Mouse (Mus musculus) neural tube, embryonic 15.5 days (tissue): ENCODE data around the gene Mef2c. TPM values are rescaled to one million over a fixed set of nuclear protein-coding genes. Genes with fewer than 3 reads are reported as not detected.

Source experiments
- ATAC-seq: fragments of 200-750 bp; cut with Nextera tagmentation; 2 replicates; pipeline ENCODE4 v1.8.0; 2017; ENCODE audit warnings: mild to moderate bottlenecking, moderate TSS enrichment, moderate library complexity; ENCODE audit not compliant: low FRiP score
- H3K27ac ChIP-seq: fragments of 300-500 bp; sonication (generic); replicated peaks from 2 replicates; pipeline ENCODE4 v1.5.1; 2015; ENCODE audit warnings: mild to moderate bottlenecking, inconsistent platforms
- H3K27me3 ChIP-seq: fragments of 300-500 bp; sonication (generic); replicated peaks from 2 replicates; pipeline ENCODE4 v1.6.1; 2015; ENCODE audit warnings: inconsistent platforms
- H3K36me3 ChIP-seq: fragments of 300-500 bp; sonication (generic); 2 replicates; pipeline ENCODE4 v1.6.1; 2015; ENCODE audit warnings: inconsistent platforms
- H3K4me1 ChIP-seq: fragments of 300-500 bp; sonication (generic); 2 replicates; pipeline ENCODE4 v1.6.1; 2015; ENCODE audit warnings: inconsistent platforms
- H3K4me2 ChIP-seq: fragments of 300-500 bp; sonication (generic); 2 replicates; pipeline ENCODE4 v1.6.1; 2015; ENCODE audit warnings: inconsistent platforms, mild to moderate bottlenecking, moderate library complexity
- H3K4me3 ChIP-seq: fragments of 300-500 bp; sonication (generic); replicated peaks from 2 replicates; pipeline ENCODE4 v1.5.1; 2015; ENCODE audit warnings: mild to moderate bottlenecking, inconsistent platforms
- H3K9ac ChIP-seq: fragments of 300-500 bp; sonication (generic); replicated peaks from 2 replicates; pipeline ENCODE4 v1.6.1; 2015; ENCODE audit warnings: mild to moderate bottlenecking, inconsistent platforms
- H3K9me3 ChIP-seq: fragments of 300-500 bp; sonication (generic); replicated peaks from 2 replicates; pipeline ENCODE4 v1.6.1; 2016; ENCODE audit warnings: inconsistent platforms
- WGBS: fragments of 180-500 bp; shearing (Covaris S2); methylation state at CpG from one replicate; pipeline ENCODE4 v1.1.7; 2015; ENCODE audit warnings: mixed read lengths; 5-methylcytosine and 5-hydroxymethylcytosine counted together
- polyA plus RNA-seq: library from polyadenylated mRNA; unstranded; fragments of >200 nt; fragmentation: Nextera tagmentation; extraction: Ambion mirVana; gene quantifications from 2 replicates; pipeline ENCODE4 v1.2.1, GENCODE M21; 2015

The Mef2c gene
- polyA plus RNA-seq, 1 experiment from 2014 or later, result 29.7 TPM

DNA sequence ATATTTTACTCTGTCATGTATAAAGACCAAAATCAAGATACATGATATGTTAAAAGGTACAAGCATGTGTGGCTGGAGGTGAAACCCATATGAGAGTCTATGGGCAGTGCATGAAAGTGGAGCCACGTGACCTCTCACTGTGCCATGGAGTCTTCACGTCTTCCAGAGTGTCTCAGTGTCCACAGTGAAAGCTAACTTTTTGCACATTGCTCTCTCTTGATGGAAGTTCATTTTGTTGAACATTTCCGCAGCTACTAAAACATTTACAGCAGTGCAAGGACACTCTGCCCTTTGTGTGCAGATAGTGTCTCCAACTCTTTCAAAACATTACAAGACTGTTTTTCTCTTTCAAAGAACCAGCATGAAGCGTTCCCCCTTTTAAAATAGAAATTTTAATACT, 123.6 kb downstream of the Mef2c start:
- Histone ChIP-seq H3K4me2 (no peak overlapping the region), H3K9me3 (no peaks in the 10 kb centered on the region), H3K27ac (no peak overlapping the region), H3K27me3 (no peaks in the 10 kb centered on the region), H3K4me3 (no peak overlapping the region), H3K9ac (no peak overlapping the region), H3K36me3 (no peaks in the 10 kb centered on the region), H3K4me1 (no peaks in the 10 kb centered on the region)
- WGBS, result 91% methylated on average over 4 of the region's 4 CpGs
- no peak for ATAC-seq

GRCm38 (mm10) chr13:83628139-83628538, 124.3 kb downstream of the Mef2c start:
- WGBS, result 89% methylated on average over 3 of the region's 3 CpGs
- no peak overlapping the region for H3K9ac ChIP-seq
- no peak for ATAC-seq

GRCm38 (mm10) chr13:83633155-83633554, 129.3 kb downstream of the Mef2c start:
- Histone ChIP-seq H3K27me3 (no peaks in the 10 kb centered on the region), H3K9ac (no peak overlapping the region), H3K4me1 (no peaks in the 10 kb centered on the region), H3K27ac (no peak overlapping the region), H3K9me3 (no peaks in the 10 kb centered on the region), H3K4me2 (no peak overlapping the region), H3K4me3 (no peak overlapping the region), H3K36me3 (no peaks in the 10 kb centered on the region)
- WGBS, result 94% methylated on average over 5 of the region's 5 CpGs
- ATAC-seq, result no peak

More at GRCm38 (mm10) chr13:83628139-83628538, 124.3 kb downstream of the Mef2c start:
- H3K4me3 ChIP-seq, result no peak overlapping the region
- H3K9me3 ChIP-seq, result no peaks in the 10 kb centered on the region
- no peaks in the 10 kb centered on the region for H3K36me3 ChIP-seq
- H3K27me3 ChIP-seq, result no peaks in the 10 kb centered on the region
- no peak overlapping the region for H3K4me2 ChIP-seq
- no peak overlapping the region for H3K27ac ChIP-seq
- no peaks in the 10 kb centered on the region for H3K4me1 ChIP-seq

- no peak for ATAC-seq
- Histone ChIP-seq H3K4me2 (no peak overlapping the region), H3K9me3 (no peaks in the 10 kb centered on the region), H3K9ac (no peak overlapping the region), H3K4me3 (no peak overlapping the region), H3K27me3 (no peaks in the 10 kb centered on the region), H3K4me1 (no peaks in the 10 kb centered on the region), H3K27ac (no peak overlapping the region), H3K36me3 (no peaks in the 10 kb centered on the region)
- WGBS, result 34% methylated on average over 7 of the region's 7 CpGs
Measured at GRCm38 (mm10) chr13:83635218-83635617, 131.4 kb downstream of the Mef2c start.

GRCm38 (mm10) chr13:83637666-83638065, 133.8 kb downstream of the Mef2c start:
- Histone ChIP-seq H3K9ac (no peak overlapping the region), H3K27me3 (no peaks in the 10 kb centered on the region), H3K36me3 (no peaks in the 10 kb centered on the region), H3K4me2 (no peak overlapping the region), H3K9me3 (no peaks in the 10 kb centered on the region), H3K4me3 (no peak overlapping the region), H3K27ac (no peak overlapping the region), H3K4me1 (no peaks in the 10 kb centered on the region)
- ATAC-seq, result no peak
- 94% methylated on average over 3 of the region's 3 CpGs for WGBS

DNA sequence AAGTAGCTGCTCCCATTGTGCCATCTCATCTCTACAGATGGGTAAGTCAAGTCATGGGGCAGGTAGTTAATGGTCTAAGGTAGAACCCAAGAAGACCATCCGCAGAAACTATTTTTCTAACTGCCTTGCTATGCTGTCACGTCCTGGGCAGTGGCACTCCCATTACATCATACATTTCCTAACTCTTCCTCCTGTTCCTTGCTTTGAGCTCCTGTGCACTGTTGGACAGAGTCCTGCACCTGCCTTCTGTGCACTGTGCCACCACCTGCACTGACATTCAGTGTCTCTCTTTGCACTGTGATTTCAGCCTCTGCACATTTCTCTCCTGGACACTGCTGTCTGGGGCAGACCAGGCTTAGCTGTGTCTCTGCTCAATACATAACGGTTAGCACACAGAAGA, 134.9 kb downstream of the Mef2c start:
- Histone ChIP-seq H3K4me3 (no peak overlapping the region), H3K9ac (no peak overlapping the region), H3K9me3 (no peaks in the 10 kb centered on the region), H3K27me3 (no peaks in the 10 kb centered on the region), H3K36me3 (no peaks in the 10 kb centered on the region), H3K4me2 (no peak overlapping the region), H3K27ac (no peak overlapping the region), H3K4me1 (no peaks in the 10 kb centered on the region)
- WGBS, result 82% methylated on average over 3 of the region's 3 CpGs
- no peak for ATAC-seq

DNA sequence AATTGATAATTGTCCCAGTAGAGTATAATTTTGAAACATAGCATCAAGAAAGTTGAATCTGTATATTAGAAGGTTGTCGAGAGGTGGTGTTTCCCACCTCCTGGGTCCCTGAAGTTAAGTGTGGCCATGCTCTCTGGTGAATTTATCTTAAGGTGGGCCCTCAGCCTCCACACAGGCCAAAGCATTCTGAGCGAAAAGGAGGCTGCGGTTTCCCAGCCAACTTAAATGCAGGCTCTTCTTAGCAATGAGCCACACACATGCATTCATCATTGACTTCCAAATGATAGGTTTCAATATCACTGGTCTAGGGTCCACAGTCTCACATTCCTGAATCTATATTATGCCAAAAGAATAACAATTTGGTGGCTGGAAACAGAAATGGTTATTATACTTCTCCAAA, 145.2 kb downstream of the Mef2c start:
- no peak overlapping the region for H3K4me2 ChIP-seq
- 97% methylated on average over 3 of the region's 3 CpGs for WGBS
- no peak for ATAC-seq

GRCm38 (mm10) chr13:83649795-83650476, 146.1 kb downstream of the Mef2c start:
- ATAC-seq, result no peak
- Histone ChIP-seq H3K4me2 (no peak overlapping the region), H3K4me3 (no peak overlapping the region), H3K36me3 (no peaks in the 10 kb centered on the region), H3K27ac (no peak overlapping the region), H3K4me1 (peaks cover 5% of the 10 kb centered on the region; the same call in 1 of the 2 replicates), H3K9ac (no peak overlapping the region), H3K9me3 (no peaks in the 10 kb centered on the region), H3K27me3 (no peaks in the 10 kb centered on the region)
- WGBS, result 87% methylated on average over 12 of the region's 12 CpGs

More for the DNA sequence above, 145.2 kb downstream of the Mef2c start:
- Histone ChIP-seq H3K4me3 (no peak overlapping the region), H3K4me1 (no peaks in the 10 kb centered on the region), H3K27me3 (no peaks in the 10 kb centered on the region), H3K9me3 (no peaks in the 10 kb centered on the region), H3K27ac (no peak overlapping the region), H3K9ac (no peak overlapping the region), H3K36me3 (no peaks in the 10 kb centered on the region)

DNA sequence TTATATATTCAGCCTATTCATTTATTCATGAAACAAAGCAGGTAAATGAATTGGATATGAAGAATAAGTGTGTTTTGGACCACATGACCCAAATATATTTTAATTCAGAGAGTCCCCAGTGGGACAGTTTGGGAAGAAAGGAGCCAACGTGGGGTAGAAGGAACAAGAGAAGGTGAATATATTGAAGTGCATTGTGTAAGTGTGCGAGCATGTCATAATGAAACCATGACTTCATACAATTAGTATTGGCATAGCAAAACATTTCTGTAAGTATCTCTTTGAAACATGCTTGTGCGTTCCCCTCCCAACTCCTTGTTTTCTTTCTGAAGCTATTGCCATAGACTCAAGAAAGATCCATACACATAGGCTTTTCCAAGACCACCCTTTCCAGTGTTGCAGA, 147.0 kb downstream of the Mef2c start:
- 88% methylated on average over 3 of the region's 3 CpGs for WGBS
- Histone ChIP-seq H3K27me3 (no peaks in the 10 kb centered on the region), H3K4me3 (no peak overlapping the region), H3K9ac (no peak overlapping the region), H3K4me2 (no peak overlapping the region), H3K9me3 (no peaks in the 10 kb centered on the region), H3K27ac (no peak overlapping the region), H3K4me1 (peaks cover 7% of the 10 kb centered on the region; the same call in 1 of the 2 replicates), H3K36me3 (no peaks in the 10 kb centered on the region)
- no peak for ATAC-seq

GRCm38 (mm10) chr13:83651941-83652548, 148.2 kb downstream of the Mef2c start:
- ATAC-seq, result no peak
- H3K36me3 ChIP-seq, result no peaks in the 10 kb centered on the region
- H3K27me3 ChIP-seq, result no peaks in the 10 kb centered on the region
- no peaks in the 10 kb centered on the region for H3K9me3 ChIP-seq
- no peak overlapping the region for H3K27ac ChIP-seq
- no peak overlapping the region for H3K4me3 ChIP-seq
- H3K9ac ChIP-seq, result no peak overlapping the region
- H3K4me1 ChIP-seq, result peaks cover 7% of the 10 kb centered on the region; the same call in 1 of the 2 replicates
- H3K4me2 ChIP-seq, result no peak overlapping the region
- WGBS, result 87% methylated on average over 7 of the region's 7 CpGs

DNA sequence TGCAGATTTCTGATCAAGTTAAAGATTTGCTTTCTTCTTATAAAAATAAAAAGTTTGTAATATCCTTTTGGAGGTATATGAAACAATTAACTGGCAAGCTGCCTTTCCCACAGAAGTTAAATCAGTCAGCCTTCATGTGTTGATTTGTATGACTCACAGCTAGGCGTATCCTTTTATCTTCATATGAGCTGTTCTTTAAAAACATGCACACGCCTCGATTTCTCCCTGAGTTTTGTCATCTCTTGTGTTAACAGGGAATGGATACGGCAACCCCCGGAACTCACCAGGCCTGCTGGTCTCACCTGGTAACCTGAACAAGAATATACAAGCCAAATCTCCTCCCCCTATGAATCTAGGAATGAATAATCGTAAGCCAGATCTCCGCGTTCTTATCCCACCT, 148.7 kb downstream of the Mef2c start:
- WGBS, result 93% methylated on average over 8 of the region's 8 CpGs
- Histone ChIP-seq H3K9me3 (no peaks in the 10 kb centered on the region), H3K4me3 (no peak overlapping the region), H3K36me3 (no peaks in the 10 kb centered on the region), H3K4me1 (peaks cover 7% of the 10 kb centered on the region; the same call in 1 of the 2 replicates), H3K27ac (no peak overlapping the region), H3K9ac (no peak overlapping the region), H3K27me3 (no peaks in the 10 kb centered on the region), H3K4me2 (no peak overlapping the region)
- ATAC-seq, result no peak
